Mouse (Mus musculus): ENCODE results near the gene Arf6. TPM values are rescaled to one million over a fixed set of nuclear protein-coding genes. Genes with fewer than 3 reads are reported as not detected.

Arf6 gene
- total RNA-seq, 2 experiments from 2014 or later = 60.8 to 94.4 TPM

GRCm38 (mm10) chr12:69402594-69403167, 30.7 kb downstream of the Arf6 start:
- no peak for ATAC-seq (replicated peaks; ENCODE audit: low FRiP score, poor library complexity, severe bottlenecking)

GRCm38 (mm10) chr12:69410767-69411166, 38.8 kb downstream of the Arf6 start:
- no peak for ATAC-seq (replicated peaks; ENCODE audit: low FRiP score, poor library complexity, severe bottlenecking)

- ATAC-seq (replicated peaks; ENCODE audit: low FRiP score, poor library complexity, severe bottlenecking) = no peak
Measured at GRCm38 (mm10) chr12:69411936-69412335, 40.0 kb downstream of the Arf6 start.

GRCm38 (mm10) chr12:69413303-69413702, 41.4 kb downstream of the Arf6 start:
- ATAC-seq (replicated peaks; ENCODE audit: low FRiP score, poor library complexity, severe bottlenecking) = no peak

GRCm38 (mm10) chr12:69414826-69415572, 43.0 kb downstream of the Arf6 start:
- no peak for ATAC-seq (replicated peaks; ENCODE audit: low FRiP score, poor library complexity, severe bottlenecking)

- ATAC-seq (replicated peaks; ENCODE audit: low FRiP score, poor library complexity, severe bottlenecking) = no peak
Measured at GRCm38 (mm10) chr12:69416793-69417192, 44.8 kb downstream of the Arf6 start.

DNA sequence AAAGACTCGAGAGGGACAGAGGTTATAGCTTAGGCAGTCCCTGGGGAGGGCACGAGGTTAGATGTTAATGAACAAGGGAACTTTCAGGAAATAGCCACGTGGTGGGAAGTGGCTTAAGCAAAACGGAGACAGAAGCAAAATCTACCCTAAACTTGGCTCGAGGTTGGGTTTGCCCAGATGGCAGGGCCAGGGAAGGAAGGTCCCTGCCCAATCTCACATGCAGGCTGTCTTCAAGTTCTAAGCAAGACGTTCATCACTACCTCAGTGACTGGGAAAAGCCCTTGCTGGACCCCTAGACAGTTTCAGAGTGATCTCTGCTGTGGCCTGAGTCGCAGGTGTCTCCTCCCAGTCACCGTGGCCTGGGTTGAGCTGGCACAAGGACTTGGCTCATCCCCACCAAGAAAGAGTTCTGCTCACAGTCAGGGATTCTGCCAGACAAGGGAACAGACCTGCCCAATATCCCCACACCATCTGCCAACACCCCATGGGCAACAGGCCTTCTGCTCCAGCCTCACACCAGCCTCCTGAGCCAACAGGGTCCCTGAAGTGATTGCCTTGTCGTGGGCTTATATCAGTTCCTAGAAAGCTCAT, 45.8 kb downstream of the Arf6 start:
- ATAC-seq (replicated peaks; ENCODE audit: low FRiP score, poor library complexity, severe bottlenecking) = no peak

DNA sequence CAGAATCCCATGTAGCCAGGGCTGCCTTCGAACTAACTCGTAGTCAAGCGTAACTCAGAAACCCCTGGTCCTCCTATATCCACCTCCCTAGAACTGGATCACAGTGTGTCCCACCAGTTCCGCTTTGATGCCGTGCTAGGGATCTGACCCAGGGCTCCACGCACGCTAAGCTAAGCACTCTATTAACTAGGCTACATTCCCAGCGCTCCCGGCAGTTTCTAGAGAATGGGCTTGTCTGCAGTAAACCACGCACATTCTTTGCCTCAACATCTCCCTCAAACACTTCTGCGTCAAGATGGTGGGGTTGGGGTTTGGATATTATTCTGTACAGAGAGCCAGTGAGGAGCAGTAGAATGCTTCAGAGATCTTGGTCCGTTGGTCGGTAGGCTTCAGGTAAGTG, 46.7 kb downstream of the Arf6 start:
- ATAC-seq (replicated peaks; ENCODE audit: low FRiP score, poor library complexity, severe bottlenecking) = no peak

DNA sequence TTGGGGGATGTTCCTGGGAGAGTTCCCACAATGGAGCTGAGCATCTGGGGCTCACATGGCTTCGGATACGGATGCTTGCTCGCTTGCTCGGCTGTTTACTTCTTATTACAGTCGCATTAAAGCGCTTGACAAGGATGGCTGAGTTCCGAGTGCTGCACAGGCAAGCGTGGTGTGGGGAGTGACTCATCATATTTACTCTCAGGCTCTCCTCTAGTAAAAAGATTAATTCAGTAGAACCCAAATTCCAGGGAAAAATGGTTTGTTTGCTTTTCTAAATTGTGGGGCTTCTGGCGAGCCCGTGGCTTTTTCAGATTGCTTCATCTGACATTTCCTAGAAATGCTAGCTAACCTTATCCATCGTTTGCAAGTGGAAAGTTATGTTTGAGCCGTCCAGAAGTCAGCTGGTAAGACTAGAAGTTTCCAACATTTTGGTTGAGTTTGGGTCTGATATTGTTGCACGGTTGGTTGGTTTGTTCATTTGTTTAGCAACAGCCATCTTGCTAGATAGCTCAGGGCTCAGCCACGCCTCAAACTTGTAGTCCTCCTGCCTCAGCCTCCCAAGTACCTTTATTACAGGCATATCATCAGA, 47.2 kb downstream of the Arf6 start:
- no peak for ATAC-seq (replicated peaks; ENCODE audit: low FRiP score, poor library complexity, severe bottlenecking)

DNA sequence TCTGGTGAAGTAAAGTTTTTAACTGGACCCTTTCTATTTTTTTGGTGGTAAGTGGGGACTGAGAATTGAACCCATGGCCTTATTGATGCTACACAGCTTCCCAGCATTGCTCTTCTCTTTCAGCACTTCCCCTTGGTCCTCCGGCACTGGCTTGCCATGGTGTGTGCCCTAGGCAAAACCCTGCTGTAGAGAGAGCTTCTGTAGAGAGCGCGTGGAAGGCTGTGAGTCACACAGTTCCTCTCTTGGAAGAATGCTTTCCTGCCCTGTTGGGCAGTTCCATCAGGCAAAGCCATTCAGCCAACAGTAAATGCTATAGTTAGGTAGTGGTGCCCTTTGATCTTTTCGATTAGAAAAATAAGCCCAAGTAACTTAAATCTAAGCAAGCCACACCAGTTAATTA, 47.7 kb downstream of the Arf6 start:
- no peak for ATAC-seq (replicated peaks; ENCODE audit: low FRiP score, poor library complexity, severe bottlenecking)

- no peak for ATAC-seq (replicated peaks; ENCODE audit: low FRiP score, poor library complexity, severe bottlenecking)
Measured at GRCm38 (mm10) chr12:69420716-69421115, 48.8 kb downstream of the Arf6 start.

- no peak for ATAC-seq (replicated peaks; ENCODE audit: low FRiP score, poor library complexity, severe bottlenecking)
Measured at GRCm38 (mm10) chr12:69422827-69423537, 51.0 kb downstream of the Arf6 start.

Other genes starting within 250 kb of the Arf6 start
- gene Rps29, start 213.0 kb upstream of the Arf6 start, total RNA-seq (2015; ENCODE audit: low replicate concordance) = 901 and 1,018 TPM in 2 replicates
- 424 and 1,088 TPM in 2 replicates for gene Rps29, start 213.0 kb upstream of the Arf6 start, total RNA-seq (2017; ENCODE audit: low replicate concordance)
- 27.0 and 43.2 TPM in 2 replicates for gene Lrr1, start 203.3 kb upstream of the Arf6 start, total RNA-seq (2015; ENCODE audit: low replicate concordance)
- gene Lrr1, start 203.3 kb upstream of the Arf6 start, total RNA-seq (2017; ENCODE audit: low replicate concordance) = 24.3 and 24.6 TPM in 2 replicates
- gene Rpl36al, start 188.1 kb upstream of the Arf6 start, total RNA-seq (2015; ENCODE audit: low replicate concordance) = 169 and 235 TPM in 2 replicates
- 180 and 196 TPM in 2 replicates for gene Rpl36al, start 188.1 kb upstream of the Arf6 start, total RNA-seq (2017; ENCODE audit: low replicate concordance)
- 19.3 and 19.5 TPM in 2 replicates for gene Mgat2, start 188.0 kb upstream of the Arf6 start, total RNA-seq (2015; ENCODE audit: low replicate concordance)
- 15.9 and 22.3 TPM in 2 replicates for gene Mgat2, start 188.0 kb upstream of the Arf6 start, total RNA-seq (2017; ENCODE audit: low replicate concordance)
- 4.7 TPM in 1 of 2 replicates, not detected in the other for gene Gm49383, start 175.0 kb upstream of the Arf6 start, total RNA-seq (2015; ENCODE audit: low replicate concordance)
- 22.2 and 23.9 TPM in 2 replicates for gene Gm49383, start 175.0 kb upstream of the Arf6 start, total RNA-seq (2017; ENCODE audit: low replicate concordance)
- gene Dnaaf2, start 173.7 kb upstream of the Arf6 start, total RNA-seq (2015; ENCODE audit: low replicate concordance) = 2.5 and 10.9 TPM in 2 replicates
- gene Dnaaf2, start 173.7 kb upstream of the Arf6 start, total RNA-seq (2017; ENCODE audit: low replicate concordance) = 1.4 and 2.8 TPM in 2 replicates
- 17.6 and 23.8 TPM in 2 replicates for gene Gm49384, start 167.9 kb upstream of the Arf6 start, total RNA-seq (2015; ENCODE audit: low replicate concordance)
- gene Gm49384, start 167.9 kb upstream of the Arf6 start, total RNA-seq (2017; ENCODE audit: low replicate concordance) = 14.6 and 16.0 TPM in 2 replicates
- gene Pole2, start 144.0 kb upstream of the Arf6 start, total RNA-seq (2015; ENCODE audit: low replicate concordance) = 40.7 and 54.1 TPM in 2 replicates
- 38.9 and 59.2 TPM in 2 replicates for gene Pole2, start 144.0 kb upstream of the Arf6 start, total RNA-seq (2017; ENCODE audit: low replicate concordance)
- gene Klhdc1, start 131.0 kb upstream of the Arf6 start, total RNA-seq (2015; ENCODE audit: low replicate concordance) = 1.7 TPM in 1 of 2 replicates, not detected in the other
- gene Klhdc1, start 131.0 kb upstream of the Arf6 start, total RNA-seq (2017; ENCODE audit: low replicate concordance) = 0.83 and 1.7 TPM in 2 replicates
- gene Klhdc2, start 75.5 kb upstream of the Arf6 start, total RNA-seq (2015; ENCODE audit: low replicate concordance) = 68.7 and 75.7 TPM in 2 replicates
- gene Klhdc2, start 75.5 kb upstream of the Arf6 start, total RNA-seq (2017; ENCODE audit: low replicate concordance) = 54.2 and 61.1 TPM in 2 replicates
- gene Nemf, start 15.0 kb upstream of the Arf6 start, total RNA-seq (2015; ENCODE audit: low replicate concordance) = 56.6 and 57.3 TPM in 2 replicates
- 66.1 and 79.0 TPM in 2 replicates for gene Nemf, start 15.0 kb upstream of the Arf6 start, total RNA-seq (2017; ENCODE audit: low replicate concordance)
- gene Gm9887, start 308 bp downstream of the Arf6 start, total RNA-seq (2015; ENCODE audit: low replicate concordance) = not detected in 2 replicates
- not detected in 2 replicates for gene Gm9887, start 308 bp downstream of the Arf6 start, total RNA-seq (2017; ENCODE audit: low replicate concordance)
- 3.8 and 5.0 TPM in 2 replicates for gene Vcpkmt, start 210.9 kb downstream of the Arf6 start, total RNA-seq (2015; ENCODE audit: low replicate concordance)
- gene Vcpkmt, start 210.9 kb downstream of the Arf6 start, total RNA-seq (2017; ENCODE audit: low replicate concordance) = 1.7 TPM in 1 of 2 replicates, not detected in the other